Mouse (Mus musculus): ENCODE results near the gene Stx3.

Gene Stx3

DNA sequence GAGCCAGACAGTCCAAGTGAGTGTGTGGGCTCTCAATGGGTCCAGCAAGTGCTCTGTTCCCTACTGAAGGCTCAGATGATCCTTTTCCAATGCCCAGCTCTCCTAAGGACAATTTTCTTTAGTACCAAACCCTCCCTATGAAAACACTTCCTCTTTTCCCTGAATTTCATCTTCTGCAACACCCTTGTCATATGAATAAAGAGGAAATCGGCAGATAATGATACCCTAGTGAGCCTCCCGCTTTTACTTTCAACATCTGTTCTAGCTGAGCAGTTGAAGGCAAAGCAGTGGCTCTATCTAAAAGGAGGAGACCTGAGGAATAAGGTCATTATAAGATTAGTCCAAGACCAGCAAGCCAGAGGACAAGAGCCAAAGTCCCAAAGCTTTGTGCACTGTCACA is 10.8 kb downstream of the Stx3 start:
- DNase-seq (ENCODE audit: low spot score in 2 of 2), result no peak

- DNase-seq (ENCODE audit: low spot score in 2 of 2), result no peak
These were observed 11.4 kb downstream of the Stx3 start for GRCm38 (mm10) chr19:11807822-11808221.

GRCm38 (mm10) chr19:11807251-11807650 is 12.0 kb downstream of the Stx3 start:
- DNase-seq (ENCODE audit: low spot score in 2 of 2), result no peak

DNA sequence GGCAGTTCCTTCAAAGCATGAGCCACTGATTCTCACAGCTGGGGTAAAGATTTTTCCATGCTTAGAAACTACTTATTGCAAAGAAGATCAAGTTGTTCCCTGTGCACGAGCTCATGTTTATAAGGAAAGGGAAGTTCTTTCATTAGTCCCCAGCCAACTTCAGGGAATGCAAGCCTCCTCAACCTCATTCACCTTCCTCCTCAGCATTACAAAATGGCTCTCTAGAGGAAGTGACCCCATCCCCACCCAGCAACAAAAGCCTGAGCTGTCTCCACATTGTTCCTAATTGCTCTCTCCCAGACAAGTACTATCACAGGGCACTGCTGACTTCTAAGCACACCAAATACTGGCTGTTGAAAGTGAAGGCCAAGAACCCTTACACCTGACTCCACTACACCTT is 14.8 kb downstream of the Stx3 start:
- DNase-seq (ENCODE audit: low spot score in 2 of 2), result no peak

- no peak for DNase-seq (ENCODE audit: low spot score in 2 of 2)
These were observed 18.5 kb downstream of the Stx3 start for GRCm38 (mm10) chr19:11800531-11801315.

DNA sequence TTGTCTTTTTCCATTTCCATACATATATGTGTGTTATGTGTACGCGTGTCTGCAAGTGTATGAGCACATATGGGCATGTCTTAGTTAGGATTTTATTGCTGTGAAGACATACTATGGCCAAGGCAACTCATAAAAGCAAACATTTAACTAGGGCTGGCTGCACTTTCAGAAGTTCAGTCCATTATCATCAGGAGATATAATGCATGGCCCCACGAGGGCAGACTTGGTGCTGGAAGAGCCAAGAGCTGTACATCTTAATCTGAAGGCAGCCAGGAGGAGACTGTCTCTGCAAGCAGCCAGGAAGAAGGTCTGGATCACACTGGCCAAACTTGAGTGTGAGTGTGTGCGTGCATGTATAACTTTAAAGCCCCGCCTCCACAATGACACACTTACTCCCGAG is 24.8 kb downstream of the Stx3 start:
- no peak for DNase-seq (ENCODE audit: low spot score in 2 of 2)

DNA sequence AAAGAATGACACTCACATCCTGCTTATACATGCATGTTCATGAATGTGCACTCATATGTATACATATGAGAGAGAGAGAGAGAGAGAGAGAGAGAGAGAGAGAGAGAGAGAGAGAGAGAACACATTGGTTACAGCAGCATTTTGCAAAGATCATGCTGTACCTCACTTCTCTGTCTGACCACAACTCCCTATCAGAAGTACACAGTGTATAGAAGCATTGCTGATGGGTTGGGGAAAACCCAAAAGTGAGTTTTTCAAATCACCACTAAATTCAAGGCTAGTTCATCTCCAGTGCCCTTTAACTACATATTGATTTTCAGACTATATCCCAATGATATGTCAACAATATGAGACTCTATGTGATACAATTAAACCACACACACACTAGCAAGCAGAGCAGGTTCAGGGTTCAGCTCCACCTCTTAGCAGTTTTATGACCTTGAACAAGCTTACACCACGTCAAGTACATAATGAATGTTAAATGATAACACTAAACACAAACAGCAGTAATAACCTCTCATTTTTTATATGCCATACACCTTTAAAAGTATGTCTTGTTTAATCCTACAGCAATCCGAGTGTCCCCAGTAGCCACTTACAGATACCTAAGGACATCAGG is 25.4 kb downstream of the Stx3 start:
- no peak for DNase-seq (ENCODE audit: low spot score in 2 of 2)

DNA sequence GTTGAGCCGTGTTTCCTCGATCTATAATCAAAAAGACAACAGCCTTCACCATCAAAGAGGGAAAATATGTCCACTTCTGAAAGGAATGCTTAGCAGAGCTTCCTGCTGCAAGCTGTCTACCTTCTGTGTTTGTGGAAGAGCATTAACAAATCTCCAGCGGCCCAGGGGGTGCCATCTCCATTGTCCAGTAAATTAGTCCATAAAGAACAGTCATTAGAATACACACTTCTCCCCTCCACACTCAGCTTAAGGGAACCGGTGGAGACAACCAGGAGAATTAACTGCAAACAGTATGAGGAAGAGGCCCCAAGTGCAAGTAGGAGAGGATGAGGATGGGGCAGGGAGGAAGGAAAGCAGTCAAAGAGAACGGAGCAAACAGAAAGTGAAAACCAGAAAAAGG is 27.4 kb downstream of the Stx3 start:
- no peak for DNase-seq (ENCODE audit: low spot score in 2 of 2)

DNA sequence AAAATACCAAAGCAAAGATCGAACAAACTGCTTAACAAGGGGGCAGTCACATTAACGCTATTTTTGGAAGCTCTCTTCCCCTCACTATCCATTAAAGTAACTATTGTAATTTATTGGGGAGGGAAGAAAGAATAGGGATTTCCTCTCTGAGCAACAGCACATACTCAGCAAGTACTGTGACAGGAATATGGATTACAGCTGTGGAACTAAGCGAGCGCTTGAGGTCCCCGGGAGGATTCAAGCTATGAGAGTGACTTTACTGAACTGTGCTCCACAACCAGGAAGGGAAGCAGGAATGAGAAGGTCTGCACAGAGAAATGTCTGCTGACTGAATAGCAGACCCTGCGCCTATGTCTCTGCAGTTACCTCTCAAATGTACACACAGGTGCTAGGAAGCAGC is 30.3 kb downstream of the Stx3 start:
- DNase-seq (ENCODE audit: low spot score in 2 of 2), result no peak

GRCm38 (mm10) chr19:11787826-11788225 is 31.4 kb downstream of the Stx3 start:
- no peak for DNase-seq (ENCODE audit: low spot score in 2 of 2)

DNA sequence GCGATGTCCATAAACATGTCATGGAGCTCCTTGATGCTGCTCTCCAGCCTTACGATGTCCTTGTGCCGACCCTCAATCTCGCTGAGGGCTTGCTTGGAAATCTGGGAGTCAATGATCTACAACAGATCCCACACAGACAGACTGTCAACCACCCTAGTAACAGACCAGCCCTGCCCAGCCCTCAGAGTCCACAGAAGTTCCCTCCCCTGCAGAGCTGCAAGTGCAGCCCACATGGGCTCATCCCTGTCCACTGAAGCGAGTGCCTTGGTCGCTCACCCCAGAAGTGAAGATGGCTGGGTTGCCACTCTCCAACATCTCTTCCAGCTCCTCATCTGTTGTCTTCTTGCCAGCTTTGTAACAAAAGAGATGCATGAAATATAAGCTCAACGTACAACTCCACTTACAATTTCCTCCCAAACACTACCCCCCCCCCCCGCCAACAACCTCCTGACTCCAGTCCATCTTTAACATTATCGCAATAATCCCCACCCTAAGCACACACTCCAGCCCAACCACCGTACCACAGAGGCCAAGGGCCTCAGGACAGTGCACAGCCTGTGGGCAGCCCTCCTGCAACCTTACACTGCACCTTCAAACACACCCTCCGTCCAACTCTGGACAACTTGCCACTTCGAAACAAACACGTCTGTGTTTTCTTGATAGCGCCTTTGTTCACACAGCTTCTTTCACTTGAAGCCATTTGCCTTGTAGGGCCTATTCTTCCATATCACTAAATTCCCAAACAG is 33.6 kb downstream of the Stx3 start:
- no peak for DNase-seq (ENCODE audit: low spot score in 2 of 2)

DNA sequence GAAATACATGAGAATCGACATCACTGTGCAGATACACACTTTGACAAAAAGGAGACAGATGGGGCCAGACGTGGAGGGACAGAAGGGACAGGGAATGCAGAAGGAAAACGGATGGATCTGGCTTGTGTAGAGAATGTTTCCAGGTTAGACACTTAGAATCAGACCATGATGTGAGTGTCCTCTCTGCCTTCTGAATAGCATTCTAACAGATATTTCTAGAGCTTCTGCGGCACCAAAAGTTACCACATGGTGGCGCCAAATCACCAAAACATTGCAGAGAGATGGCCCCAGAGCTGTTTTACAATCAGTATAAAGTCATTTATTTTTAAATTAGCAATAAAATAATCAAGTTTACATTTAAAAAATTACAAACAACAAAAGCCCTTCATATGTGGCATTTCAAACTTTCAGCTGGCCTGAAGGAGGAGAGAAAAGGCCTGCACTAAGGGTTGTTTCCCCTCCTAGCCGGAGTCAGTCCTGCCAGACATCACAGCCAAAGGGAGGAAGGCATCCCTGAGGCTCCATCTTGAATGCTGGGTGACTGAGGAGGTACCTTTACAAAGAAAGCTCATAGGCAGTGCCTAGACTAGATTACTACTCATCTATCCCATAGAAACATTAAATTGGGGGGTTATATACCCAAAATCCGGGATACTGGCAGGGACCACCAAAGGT is 41.9 kb downstream of the Stx3 start:
- peak; percentile 33 to 67 for DNase-seq (ENCODE audit: low spot score in 2 of 2)

GRCm38 (mm10) chr19:11770205-11770892 is 48.9 kb downstream of the Stx3 start, which contains the start of gene Mrpl16:
Gene Mrpl16, plus strand, starts transcription at chr19:11770391.
- peak; percentile 82 for DNase-seq (ENCODE audit: low spot score in 2 of 2)

DNA sequence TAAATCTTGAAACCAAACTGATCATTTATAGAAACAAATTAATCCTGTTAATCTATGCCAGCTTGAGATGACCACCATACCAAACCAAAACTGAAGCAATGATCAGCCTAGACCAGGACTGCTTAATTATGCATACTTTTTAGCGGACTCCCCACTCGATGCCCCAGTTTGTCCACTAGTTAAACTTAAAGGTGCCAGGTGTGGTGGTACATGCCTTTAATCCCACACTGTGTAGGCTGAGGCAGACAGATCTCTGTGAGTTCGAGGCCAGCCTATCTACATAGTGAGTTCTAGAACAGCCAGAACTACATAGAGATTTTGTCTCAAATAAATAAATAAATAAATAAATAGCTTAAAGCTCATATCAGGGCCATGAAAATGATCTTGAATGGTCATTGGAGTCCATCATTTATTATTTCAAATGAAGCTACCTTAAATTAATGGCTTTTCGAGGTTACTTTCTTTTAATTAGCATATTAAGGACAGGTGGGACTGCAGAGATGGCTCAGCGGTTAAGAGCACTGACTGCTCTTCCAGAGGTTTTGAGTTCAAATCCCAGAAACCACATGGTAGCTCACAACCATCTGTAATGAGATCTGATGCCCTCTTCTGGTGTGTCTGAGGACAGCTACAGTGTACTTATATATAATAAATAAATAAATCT is 49.8 kb downstream of the Stx3 start:
- DNase-seq (ENCODE audit: low spot score in 2 of 2), result no peak

- no peak for DNase-seq (ENCODE audit: low spot score in 2 of 2)
These were observed 51.0 kb downstream of the Stx3 start for GRCm38 (mm10) chr19:11768163-11768562.

DNA sequence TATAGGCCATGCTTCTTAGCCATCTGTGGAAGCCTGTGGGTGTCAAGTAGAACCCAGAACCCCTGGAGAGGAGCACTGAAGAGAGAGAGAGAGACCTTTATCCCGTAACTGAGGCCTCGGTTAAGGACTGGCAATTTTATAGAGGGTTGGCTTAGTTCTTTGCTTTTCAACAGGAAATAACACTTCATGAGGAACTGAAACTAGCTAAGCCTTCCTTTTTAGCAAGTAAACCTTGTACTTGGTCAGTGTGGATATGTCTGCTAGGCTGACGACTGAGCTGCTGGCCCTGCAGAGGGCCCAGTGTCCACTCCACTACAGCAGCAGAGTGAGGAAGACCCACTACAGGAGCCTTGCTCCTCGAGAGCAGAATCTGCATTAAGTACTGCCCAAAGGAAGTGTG is 52.8 kb downstream of the Stx3 start:
- DNase-seq (ENCODE audit: low spot score in 2 of 2), result no peak

- DNase-seq (ENCODE audit: low spot score in 2 of 2), result no peak
These were observed 54.1 kb downstream of the Stx3 start for GRCm38 (mm10) chr19:11765059-11765458.

- no peak for DNase-seq (ENCODE audit: low spot score in 2 of 2)
These were observed 71.9 kb downstream of the Stx3 start, which contains the start of gene Gif for GRCm38 (mm10) chr19:11747298-11747697. Gene Gif, plus strand, starts transcription at chr19:11747554.

- no peak for DNase-seq (ENCODE audit: low spot score in 2 of 2)
These were observed 73.5 kb downstream of the Stx3 start for GRCm38 (mm10) chr19:11745680-11746079.

- DNase-seq (ENCODE audit: low spot score in 2 of 2), result no peak
These were observed 82.7 kb downstream of the Stx3 start for GRCm38 (mm10) chr19:11736455-11736854.

- DNase-seq (ENCODE audit: low spot score in 2 of 2), result no peak
These were observed 88.9 kb downstream of the Stx3 start for GRCm38 (mm10) chr19:11730278-11730677.
